Mouse (Mus musculus) small intestine, adult 2 months (tissue): ENCODE measurements around the gene Prdm16. TPM values are rescaled to one million over a fixed set of nuclear protein-coding genes. Genes with fewer than 3 reads are reported as not detected.

Experiments
- H3K27ac ChIP-seq: fragments of 200-500 bp; 2 replicates; pipeline ENCODE4 v1.5.1; 2012; ENCODE audit warnings: low read depth, low read length, control low read depth, inconsistent platforms; ENCODE audit not compliant: insufficient read depth
- H3K27me3 ChIP-seq: fragments of 200-500 bp; 2 replicates; pipeline ENCODE4 v1.6.1; 2012; ENCODE audit warnings: mild to moderate bottlenecking, moderate library complexity, low read length, inconsistent platforms; ENCODE audit not compliant: control insufficient read depth, insufficient read depth
- H3K36me3 ChIP-seq: fragments of 200-500 bp; 2 replicates; pipeline ENCODE4 v1.6.1; 2012; ENCODE audit warnings: mild to moderate bottlenecking, low read length, control low read depth, inconsistent platforms; ENCODE audit not compliant: control insufficient read depth, insufficient read depth
- H3K4me1 ChIP-seq: fragments of 200-500 bp; 2 replicates; pipeline ENCODE4 v1.6.1; 2012; ENCODE audit warnings: low read length, inconsistent platforms, mixed read lengths; ENCODE audit not compliant: control insufficient read depth, insufficient read depth, insufficient read length
- H3K4me3 ChIP-seq: fragments of 200-500 bp; 2 replicates; pipeline ENCODE4 v1.5.1; 2012; ENCODE audit warnings: low read depth, mild to moderate bottlenecking, control low read depth, inconsistent platforms, low read length, moderate library complexity
- CTCF ChIP-seq: fragments of 200-500 bp; IDR thresholded peaks from 2 replicates; pipeline ENCODE4 v1.5.1; 2012; ENCODE audit warnings: low read depth, mild to moderate bottlenecking, control low read depth, inconsistent platforms, low read length, moderate library complexity, mixed read lengths; ENCODE audit not compliant: insufficient replicate concordance, insufficient read length; ENCODE audit errors: extremely low read depth
- POLR2A ChIP-seq: fragments of 200-500 bp; IDR thresholded peaks from 2 replicates; pipeline ENCODE4 v1.6.1; 2012; ENCODE audit warnings: low read depth, mild to moderate bottlenecking, control low read depth, inconsistent platforms, low read length, moderate library complexity
- WGBS: fragments of 180-500 bp; shearing (Covaris S2); methylation state at CpG from one replicate; pipeline ENCODE4 v1.1.7; 2018; 5-methylcytosine and 5-hydroxymethylcytosine counted together
- polyA plus RNA-seq: library from polyadenylated mRNA; depleted of rRNA; stranded (reverse); fragments of >200 nt; gene quantifications from 2 replicates; pipeline ENCODE4 v1.2.3, GENCODE M21; 2012

Prdm16 gene
- polyA plus RNA-seq, 1 experiment = 4.9 TPM

- H3K27me3 ChIP-seq = no peaks in the 10 kb centered on the region
- H3K4me3 ChIP-seq = no peak overlapping the region
- no peak overlapping the region for H3K27ac ChIP-seq
- TF ChIP-seq CTCF = no peak
- TF ChIP-seq POLR2A = no peak
- WGBS = 25% methylated on average over 19 of the region's 20 CpGs
- H3K4me1 ChIP-seq = no peaks in the 10 kb centered on the region; the same call in 1 of the 2 replicates
- peaks cover 4% of the 10 kb centered on the region; the same call in 1 of the 2 replicates for H3K36me3 ChIP-seq
Measured at GRCm38 (mm10) chr4:154328431-154328830, 308.2 kb downstream of the Prdm16 start.

GRCm38 (mm10) chr4:154325410-154325809 is 311.3 kb downstream of the Prdm16 start:
- Histone ChIP-seq H3K36me3 (peaks cover 12% of the 10 kb centered on the region), H3K27me3 (no peaks in the 10 kb centered on the region), H3K27ac (no peak overlapping the region), H3K4me1 (no peaks in the 10 kb centered on the region; the same call in 1 of the 2 replicates), H3K4me3 (no peak overlapping the region)
- 76% methylated on average over 4 of the region's 4 CpGs for WGBS
- TF ChIP-seq POLR2A = no peak

- Histone ChIP-seq H3K27me3 (no peaks in the 10 kb centered on the region), H3K4me1 (no peaks in the 10 kb centered on the region), H3K4me3 (no peak overlapping the region), H3K36me3 (peaks cover 2% of the 10 kb centered on the region; the same call in 1 of the 2 replicates), H3K27ac (no peak overlapping the region)
- WGBS = 76% methylated on average over 11 of the region's 11 CpGs
- no peak for TF ChIP-seq CTCF
- no peak for TF ChIP-seq POLR2A
Measured at GRCm38 (mm10) chr4:154313622-154313967, 323.1 kb downstream of the Prdm16 start.

- Histone ChIP-seq H3K36me3 (peaks cover under 1% of the 10 kb centered on the region; the same call in 1 of the 2 replicates), H3K27ac (no peak overlapping the region), H3K27me3 (no peaks in the 10 kb centered on the region), H3K4me3 (no peak overlapping the region), H3K4me1 (no peaks in the 10 kb centered on the region)
- no peak for TF ChIP-seq POLR2A
- TF ChIP-seq CTCF = no peak
- 61% methylated on average over 4 of the region's 4 CpGs for WGBS
Measured at GRCm38 (mm10) chr4:154312935-154313621, 323.6 kb downstream of the Prdm16 start.

- Histone ChIP-seq H3K4me1 (no peaks in the 10 kb centered on the region), H3K4me3 (no peak overlapping the region), H3K27me3 (no peaks in the 10 kb centered on the region), H3K27ac (no peak overlapping the region), H3K36me3 (no peaks in the 10 kb centered on the region)
- no peak for TF ChIP-seq POLR2A
- TF ChIP-seq CTCF = no peak
- WGBS = 88% methylated on average over 2 of the region's 2 CpGs
Measured at GRCm38 (mm10) chr4:154312143-154312812, 324.4 kb downstream of the Prdm16 start.

GRCm38 (mm10) chr4:154310576-154311262 is 326.0 kb downstream of the Prdm16 start:
- Histone ChIP-seq H3K27me3 (no peaks in the 10 kb centered on the region), H3K27ac (no peak overlapping the region), H3K4me3 (no peak overlapping the region), H3K4me1 (no peaks in the 10 kb centered on the region), H3K36me3 (no peaks in the 10 kb centered on the region)
- TF ChIP-seq POLR2A = no peak
- no peak for TF ChIP-seq CTCF
- WGBS = 68% methylated on average over 9 of the region's 9 CpGs

- Histone ChIP-seq H3K4me1 (no peaks in the 10 kb centered on the region), H3K36me3 (no peaks in the 10 kb centered on the region), H3K4me3 (no peak overlapping the region), H3K27me3 (no peaks in the 10 kb centered on the region), H3K27ac (no peak overlapping the region)
- TF ChIP-seq POLR2A = no peak
- no peak for TF ChIP-seq CTCF
- WGBS = 62% methylated on average over 2 of the region's 2 CpGs
Measured at GRCm38 (mm10) chr4:154309131-154309530, 327.5 kb downstream of the Prdm16 start.
